Comparison of ENCODE assay signal across 8 mouse cellular contexts in the genomic region with DNA sequence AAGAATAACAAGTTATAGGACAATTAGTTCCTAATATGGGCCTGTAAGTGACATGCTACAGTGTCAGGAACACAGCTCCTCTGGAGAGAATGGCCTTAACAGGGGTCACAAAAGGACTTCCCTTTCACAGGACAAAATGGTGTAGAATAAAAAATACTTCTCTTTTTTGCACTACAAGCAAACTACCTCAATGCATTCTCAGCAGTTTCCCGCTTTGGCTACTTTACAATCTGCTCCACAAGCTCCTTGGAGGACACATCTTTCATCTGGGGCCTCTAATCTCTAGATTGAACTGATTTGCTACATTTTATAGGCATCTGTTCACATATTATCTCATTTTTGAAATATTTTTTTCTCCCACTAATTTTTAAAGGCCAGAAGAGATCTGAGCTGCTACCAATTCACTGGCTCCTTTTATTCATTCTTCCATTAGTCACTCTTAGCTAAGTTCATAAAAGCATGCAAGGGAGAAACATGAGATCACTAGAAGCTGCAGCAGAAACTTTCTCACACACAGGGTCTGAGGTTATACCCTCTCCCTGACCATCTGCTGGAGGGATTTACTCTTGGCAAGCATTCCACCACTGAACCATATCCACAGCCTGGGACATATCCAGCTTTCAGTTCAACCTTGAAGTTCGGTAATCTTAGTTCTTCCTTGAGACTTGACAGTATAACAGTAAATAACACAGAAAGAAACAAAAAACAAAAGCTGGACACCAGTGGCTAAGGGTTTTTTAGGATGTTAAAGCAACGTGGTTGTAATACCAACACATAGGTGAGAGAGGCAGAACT. TPM values are rescaled to one million over a fixed set of nuclear protein-coding genes. Genes with fewer than 3 reads are reported as not detected.
DNase-seq lines count a peak whose midpoint lies in the region; ATAC-seq and TF ChIP-seq lines count a peak whose summit lies in the region.

No protein-coding gene starts in this region.

- H3K27ac ChIP-seq in gastrocnemius, adult 2 months: peak overlapping the region; percentile 95
- H3K27ac ChIP-seq in CH12.LX (ENCODE audit: insufficient read depth, low read depth) (no peak overlapping the region), macrophage (peak overlapping the region; percentile 77)

- WGBS in macrophage (ENCODE audit: missing documents): 10% methylated on average over 3 of the region's 3 CpGs

- intact Hi-C loops in gastrocnemius, adult 2 months (cut with DNase I): loop anchor here (5.0 kb wide), 1 partner anchor 44 kb away; no protein-coding TSS in a partner anchor
- intact Hi-C loops in gastrocnemius, postnatal 14 days (cut with DNase I; ENCODE audit: low total_unique reads): no loop called here

- no peak for TF ChIP-seq CTCF in gastrocnemius, adult 2 months (IDR thresholded peaks at IDR 0.05)
- TF ChIP-seq CTCF in CH12.LX (conservative IDR thresholded peaks at IDR 0.05 in 1 of 2, IDR thresholded peaks at IDR 0.05 in 1 of 2; ENCODE audit: low read depth in 2 of 2, low read length in 2 of 2): no peak

- DNase-seq in gastrocnemius, adult 2 months: no peak
- DNase-seq in gastrocnemius, postnatal 14 days: no peak
- DNase-seq in CH12.LX (ENCODE audit: extremely low read depth): no peak
- no peak for DNase-seq in thymus, postnatal 0 days (ENCODE audit: low spot score)
- DNase-seq in left cerebral cortex, adult 9 months (ENCODE audit: low spot score in 2 of 2): no peak
- DNase-seq in thymus, postnatal 4 days: no peak

- H3K9ac ChIP-seq in CH12.LX (ENCODE audit: insufficient read depth, low read depth): peak overlapping the region; percentile 75

- no peaks in the 10 kb centered on the region for H3K27me3 ChIP-seq in CH12.LX (replicated peaks)

- peak; percentile 45 for ATAC-seq in granulocyte monocyte progenitor cell, adult 5-6 weeks (replicated peaks; ENCODE audit: poor library complexity, severe bottlenecking)

- H3K4me1 ChIP-seq in CH12.LX (ENCODE audit: control insufficient read depth in 1 of 2, insufficient read depth in 2 of 2): peaks cover 0 to 19% of the 10 kb centered on the region in 2 experiments; a peak in 2 of 4 replicates

- in situ Hi-C loops in CH12.LX (cut with MboI; ENCODE audit: low pct_ligation_motif_present, low pct_unique_long_range_greater_than_20kb, low sequenced_read_pairs): no loop called here

- H3K79me2 ChIP-seq in CH12.LX (replicated peaks; ENCODE audit: control insufficient read depth, extremely low read depth, insufficient read depth, poor library complexity, severe bottlenecking): peaks cover 25% of the 10 kb centered on the region
- peaks cover 44% of the 10 kb centered on the region for H3K79me2 ChIP-seq in macrophage (ENCODE audit: inconsistent target)

- TF ChIP-seq EP300 in CH12.LX (IDR thresholded peaks at IDR 0.05; ENCODE audit: low read length): no peak

- TF ChIP-seq POLR2A in CH12.LX (IDR thresholded peaks at IDR 0.05; ENCODE audit: low read depth, low read length): no peak

- no peak for TF ChIP-seq RAD21 in CH12.LX (IDR thresholded peaks at IDR 0.05; ENCODE audit: low read depth, low read length)

- H3K4me3 ChIP-seq in gastrocnemius, adult 2 months: peak overlapping the region; percentile 96
- H3K4me3 ChIP-seq in CH12.LX (replicated peaks in 1 of 3; ENCODE audit: low read depth in 2 of 3, low read length in 2 of 3, poor library complexity in 1 of 3): peak overlapping the region in 2 of 3 experiments; percentile 88 to 90
- peak overlapping the region; percentile 97 for H3K4me3 ChIP-seq in macrophage (ENCODE audit: inconsistent target)

- peak overlapping the region; percentile 88; the same call in 1 of the 2 replicates for H3K4me2 ChIP-seq in CH12.LX (ENCODE audit: insufficient read depth, low read depth, poor library complexity, severe bottlenecking)

- dilution Hi-C loops in CH12.LX (cut with MboI; ENCODE audit: extremely low pct_ligation_motif_present, extremely low pct_unique_long_range_greater_than_20kb, low sequenced_read_pairs): no loop called here

- H3K36me3 ChIP-seq in CH12.LX (replicated peaks in 1 of 2; ENCODE audit: control insufficient read depth in 1 of 2, insufficient read depth in 1 of 2, low read length in 1 of 2) (peaks cover 5 to 28% of the 10 kb centered on the region in 2 experiments), macrophage (ENCODE audit: inconsistent target) (no peaks in the 10 kb centered on the region)

- H3K9me3 ChIP-seq in CH12.LX (replicated peaks; ENCODE audit: low read length): peaks cover 7% of the 10 kb centered on the region

TF ChIP-seq in CH12.LX, 34 proteins besides CTCF, POLR2A, EP300 and RAD21:
- TF ChIP-seq RCOR1 (conservative IDR thresholded peaks at IDR 0.05; ENCODE audit: low read depth, low read length): no peak
- TF ChIP-seq ZNF384 (IDR thresholded peaks at IDR 0.05; ENCODE audit: low read depth, low read length): no peak
- TF ChIP-seq JUN (IDR thresholded peaks at IDR 0.05; ENCODE audit: insufficient read depth, low read depth, low read length): no peak
- TF ChIP-seq ZKSCAN1 (IDR thresholded peaks at IDR 0.05; ENCODE audit: borderline replicate concordance, low read depth, low read length): no peak
- TF ChIP-seq JUND (conservative IDR thresholded peaks at IDR 0.05; ENCODE audit: low read depth, low read length): no peak
- TF ChIP-seq NRF1 (IDR thresholded peaks at IDR 0.05; ENCODE audit: low read depth, low read length): no peak
- no peak for TF ChIP-seq IRF4 (IDR thresholded peaks at IDR 0.05; ENCODE audit: low read depth, low read length)
- TF ChIP-seq HCFC1 (IDR thresholded peaks at IDR 0.05; ENCODE audit: low read depth, low read length): no peak
- TF ChIP-seq ETS1 (conservative IDR thresholded peaks at IDR 0.05; ENCODE audit: low read depth, low read length): no peak
- TF ChIP-seq CHD2 (IDR thresholded peaks at IDR 0.05; ENCODE audit: low read length): no peak
- no peak for TF ChIP-seq MAZ (IDR thresholded peaks at IDR 0.05; ENCODE audit: low read depth, low read length)
- TF ChIP-seq ZC3H11A (IDR thresholded peaks at IDR 0.05; ENCODE audit: low read depth, low read length): no peak
- TF ChIP-seq BHLHE40 (IDR thresholded peaks at IDR 0.05; ENCODE audit: low read depth, low read length): no peak

RNA-seq across cellular contexts. Expression of a gene that starts 1.8 kb away (rescaled TPM):
- 10 to 100 TPM; 15.6 to 18.0 TPM for total RNA-seq in gastrocnemius, adult 2 months (2021)
- 10 to 100 TPM; 18.1 TPM for total RNA-seq in gastrocnemius, postnatal 14 days (2021)
- total RNA-seq in CH12.LX (2012; rRNA removed): 22.0 and 22.1 TPM in 2 replicates
- 13.2 and 15.2 TPM in 2 replicates for total RNA-seq in CH12.LX (2014; rRNA removed)
- polyA plus RNA-seq in CH12.LX (2012; ENCODE audit: insufficient read length, low read depth): 28.6 and 28.8 TPM in 2 replicates
- total RNA-seq in granulocyte monocyte progenitor cell, adult 5-6 weeks (2014; fragmentation: Nextera tagmentation): 28.3 and 40.8 TPM in 2 replicates
- 39.8 and 46.2 TPM in 2 replicates for total RNA-seq in granulocyte monocyte progenitor cell, adult 5-6 weeks (2017)
- total RNA-seq in macrophage (2018; cell fraction: chromatin; rRNA removed): 100 to 1,000 TPM in 14 of 26 experiments, 10 to 100 TPM in 12; 14.6 to 194 (median 120) TPM
- total RNA-seq in macrophage (2018; cell fraction: cytosol; rRNA removed): 10 to 100 TPM; 14.1 to 32.7 (median 22.9) TPM
- total RNA-seq in macrophage (2018; cell fraction: nucleus; rRNA removed): 100 to 1,000 TPM in 2 of 26 experiments, 10 to 100 TPM in 24; 10.9 to 105 (median 41.7) TPM
- 15.4 to 18.4 TPM (median 17.3 TPM) in 3 replicates for polyA plus RNA-seq in macrophage (2018)
- 15.7 and 17.6 TPM in 2 replicates for polyA plus RNA-seq in thymus, postnatal 0 days (2015; fragmentation: Nextera tagmentation; extraction: Ambion mirVana)
